Mouse (Mus musculus): ENCODE results near the gene Tbc1d16.

DNA sequence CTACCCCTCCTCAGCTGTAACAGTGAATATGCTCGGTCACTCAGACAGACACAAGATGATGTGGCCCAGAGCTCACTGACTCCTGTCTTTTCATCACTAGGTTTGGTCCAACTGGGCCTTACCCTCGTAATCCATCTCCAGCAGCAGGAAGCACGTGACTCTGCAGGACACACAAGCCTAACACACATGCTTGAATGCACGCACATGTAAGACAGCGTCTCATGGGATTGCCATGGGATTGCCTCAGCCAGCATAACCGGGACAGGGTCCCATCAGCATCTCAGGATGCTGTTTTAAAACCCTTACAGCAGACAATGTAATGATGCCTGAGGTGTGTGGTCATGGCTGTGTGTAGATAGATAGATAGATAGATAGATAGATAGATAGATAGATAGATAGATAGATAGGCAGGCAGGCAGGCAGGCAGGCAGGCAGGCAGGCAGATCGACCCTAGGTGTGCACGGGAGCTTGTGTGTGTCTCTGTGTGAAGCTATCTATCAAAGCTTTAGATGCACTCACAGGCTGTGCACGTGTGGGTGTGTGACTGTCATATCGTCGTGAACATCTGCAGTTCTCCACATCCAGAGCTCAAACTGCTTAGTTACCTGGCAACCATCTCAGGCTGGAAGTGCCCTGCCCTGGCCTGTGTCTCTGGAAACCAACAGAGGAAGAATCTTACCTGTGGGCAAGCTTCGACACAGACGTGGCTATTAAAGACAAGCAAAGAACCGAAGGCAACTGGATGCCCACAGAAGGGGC is 47.3 kb downstream of the Tbc1d16 start:
- TF ChIP-seq POLR2A (IDR thresholded peaks at IDR 0.05; ENCODE audit: borderline replicate concordance, extremely low read depth, insufficient read depth, insufficient read length, poor library complexity, severe bottlenecking): no peak
- TF ChIP-seq CTCF (IDR thresholded peaks at IDR 0.05; ENCODE audit: borderline replicate concordance, extremely low read depth, insufficient read depth, insufficient read length): no peak
